Mouse (Mus musculus): ENCODE results near the gene Mllt3. TPM values are rescaled to one million over a fixed set of nuclear protein-coding genes. Genes with fewer than 3 reads are reported as not detected.

Gene Mllt3
- total and polyA plus RNA-seq, 2 experiments = 0.62 to 2.6 TPM

- no peak overlapping the region for H3K27ac ChIP-seq (replicated peaks; ENCODE audit: insufficient read depth, low read depth, low read length)
- no peak overlapping the region for H3K9ac ChIP-seq (ENCODE audit: low read depth, low read length)
- no peak overlapping the region for H3K4me3 ChIP-seq (ENCODE audit: insufficient read depth, low read depth, low read length)
- H3K36me3 ChIP-seq (ENCODE audit: control insufficient read depth, insufficient read depth, low read length) = no peaks in the 10 kb centered on the region
- 93% methylated on average over 4 of the region's 4 CpGs for WGBS
- no peaks in the 10 kb centered on the region; the same call in 1 of the 2 replicates for H3K79me2 ChIP-seq (ENCODE audit: control insufficient read depth, insufficient read depth, low read length)
- TF ChIP-seq CTCF (IDR thresholded peaks at IDR 0.05; ENCODE audit: low read depth, low read length) (no peak), POLR2A (IDR thresholded peaks at IDR 0.05; ENCODE audit: extremely low read depth, insufficient read depth, low read length) (no peak)
- DNase-seq (ENCODE audit: extremely low read depth, low read depth, low spot score) = no peak
- H3K27me3 ChIP-seq (ENCODE audit: control insufficient read depth, insufficient read depth, low read length) = no peaks in the 10 kb centered on the region
- H3K4me1 ChIP-seq (ENCODE audit: control insufficient read depth, insufficient read depth, low read length) = no peaks in the 10 kb centered on the region
These were observed 21.1 kb downstream of the Mllt3 start for GRCm38 (mm10) chr4:88011870-88012572.

DNA sequence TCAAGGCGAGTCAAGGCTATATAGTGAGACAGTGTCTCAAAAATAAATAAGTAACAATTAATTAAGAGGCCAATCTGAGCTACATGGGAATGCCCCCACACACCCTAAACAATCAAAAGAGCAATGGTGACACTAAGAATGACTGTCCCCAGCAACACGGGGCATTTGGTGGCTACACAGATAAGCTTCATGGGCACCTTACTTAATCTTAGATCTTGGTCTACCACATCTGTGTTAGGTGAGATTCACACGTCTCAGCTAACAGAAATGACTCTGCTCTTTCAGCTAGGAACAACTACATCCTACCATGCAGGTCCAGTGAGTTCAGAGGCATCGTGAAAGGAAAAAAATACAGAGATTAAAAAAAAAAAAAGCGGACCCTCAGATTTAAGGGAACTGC is 22.7 kb downstream of the Mllt3 start:
- 90% methylated on average over 5 of the region's 5 CpGs for WGBS
- no peak overlapping the region for H3K9ac ChIP-seq (ENCODE audit: low read depth, low read length)
- H3K27me3 ChIP-seq (ENCODE audit: control insufficient read depth, insufficient read depth, low read length) = no peaks in the 10 kb centered on the region
- H3K4me1 ChIP-seq (ENCODE audit: control insufficient read depth, insufficient read depth, low read length) = no peaks in the 10 kb centered on the region
- H3K36me3 ChIP-seq (ENCODE audit: control insufficient read depth, insufficient read depth, low read length) = no peaks in the 10 kb centered on the region
- TF ChIP-seq POLR2A (IDR thresholded peaks at IDR 0.05; ENCODE audit: extremely low read depth, insufficient read depth, low read length) (no peak), CTCF (IDR thresholded peaks at IDR 0.05; ENCODE audit: low read depth, low read length) (no peak)
- H3K27ac ChIP-seq (replicated peaks; ENCODE audit: insufficient read depth, low read depth, low read length) = no peak overlapping the region
- H3K79me2 ChIP-seq (ENCODE audit: control insufficient read depth, insufficient read depth, low read length) = no peaks in the 10 kb centered on the region; the same call in 1 of the 2 replicates
- DNase-seq (ENCODE audit: extremely low read depth, low read depth, low spot score) = no peak
- H3K4me3 ChIP-seq (ENCODE audit: insufficient read depth, low read depth, low read length) = no peak overlapping the region

- DNase-seq (ENCODE audit: extremely low read depth, low read depth, low spot score) = no peak
- no peaks in the 10 kb centered on the region for H3K79me2 ChIP-seq (ENCODE audit: control insufficient read depth, insufficient read depth, low read length)
- H3K27ac ChIP-seq (replicated peaks; ENCODE audit: insufficient read depth, low read depth, low read length) = no peak overlapping the region
- no peak for TF ChIP-seq CTCF (IDR thresholded peaks at IDR 0.05; ENCODE audit: low read depth, low read length)
- no peak for TF ChIP-seq POLR2A (IDR thresholded peaks at IDR 0.05; ENCODE audit: extremely low read depth, insufficient read depth, low read length)
- H3K4me1 ChIP-seq (ENCODE audit: control insufficient read depth, insufficient read depth, low read length) = no peaks in the 10 kb centered on the region
- H3K4me3 ChIP-seq (ENCODE audit: insufficient read depth, low read depth, low read length) = no peak overlapping the region
- no peaks in the 10 kb centered on the region for H3K27me3 ChIP-seq (ENCODE audit: control insufficient read depth, insufficient read depth, low read length)
- no peak overlapping the region for H3K9ac ChIP-seq (ENCODE audit: low read depth, low read length)
- WGBS = 91% methylated on average over 3 of the region's 3 CpGs
- H3K36me3 ChIP-seq (ENCODE audit: control insufficient read depth, insufficient read depth, low read length) = no peaks in the 10 kb centered on the region
These were observed 27.4 kb downstream of the Mllt3 start for GRCm38 (mm10) chr4:88005801-88006200.

GRCm38 (mm10) chr4:88003159-88003948 is 29.8 kb downstream of the Mllt3 start:
- peak; percentile 5 for DNase-seq (ENCODE audit: extremely low read depth, low read depth, low spot score)
- TF ChIP-seq POLR2A (IDR thresholded peaks at IDR 0.05; ENCODE audit: extremely low read depth, insufficient read depth, low read length) = no peak
- TF ChIP-seq CTCF (IDR thresholded peaks at IDR 0.05; ENCODE audit: low read depth, low read length) = no peak
- Histone ChIP-seq H3K9ac (ENCODE audit: low read depth, low read length) (no peak overlapping the region), H3K79me2 (ENCODE audit: control insufficient read depth, insufficient read depth, low read length) (no peaks in the 10 kb centered on the region), H3K27me3 (ENCODE audit: control insufficient read depth, insufficient read depth, low read length) (no peaks in the 10 kb centered on the region), H3K27ac (replicated peaks; ENCODE audit: insufficient read depth, low read depth, low read length) (no peak overlapping the region), H3K36me3 (ENCODE audit: control insufficient read depth, insufficient read depth, low read length) (no peaks in the 10 kb centered on the region), H3K4me1 (ENCODE audit: control insufficient read depth, insufficient read depth, low read length) (no peaks in the 10 kb centered on the region), H3K4me3 (ENCODE audit: insufficient read depth, low read depth, low read length) (no peak overlapping the region)
- WGBS = 79% methylated on average over 9 of the region's 9 CpGs

DNA sequence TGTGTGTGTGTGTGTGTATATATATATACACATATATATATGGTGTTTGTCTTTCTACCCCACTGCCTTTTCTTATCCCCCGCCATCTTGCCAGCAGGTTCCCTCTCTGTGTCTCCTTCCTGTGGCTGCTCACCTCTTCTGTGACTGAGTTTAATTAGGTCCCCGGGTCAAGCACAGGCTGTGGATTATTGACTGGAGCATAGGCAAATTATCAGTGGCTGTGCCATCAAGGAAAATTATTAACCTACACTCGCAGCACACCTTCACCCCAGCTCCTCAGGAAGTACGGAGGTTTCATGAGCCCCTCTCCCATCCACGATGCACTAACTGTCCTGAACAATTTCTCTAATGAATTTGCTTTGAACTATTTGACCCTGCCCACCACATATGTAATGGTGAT is 41.5 kb downstream of the Mllt3 start:
- no peaks in the 10 kb centered on the region for H3K36me3 ChIP-seq (ENCODE audit: control insufficient read depth, insufficient read depth, low read length)
- no peaks in the 10 kb centered on the region for H3K27me3 ChIP-seq (ENCODE audit: control insufficient read depth, insufficient read depth, low read length)
- 69% methylated on average over 5 of the region's 5 CpGs for WGBS
- H3K4me3 ChIP-seq (ENCODE audit: insufficient read depth, low read depth, low read length) = no peak overlapping the region
- H3K79me2 ChIP-seq (ENCODE audit: control insufficient read depth, insufficient read depth, low read length) = no peaks in the 10 kb centered on the region; the same call in 1 of the 2 replicates
- DNase-seq (ENCODE audit: extremely low read depth, low read depth, low spot score) = no peak
- H3K4me1 ChIP-seq (ENCODE audit: control insufficient read depth, insufficient read depth, low read length) = no peaks in the 10 kb centered on the region; the same call in 1 of the 2 replicates
- H3K9ac ChIP-seq (ENCODE audit: low read depth, low read length) = no peak overlapping the region
- TF ChIP-seq CTCF (IDR thresholded peaks at IDR 0.05; ENCODE audit: low read depth, low read length) = no peak
- TF ChIP-seq POLR2A (IDR thresholded peaks at IDR 0.05; ENCODE audit: extremely low read depth, insufficient read depth, low read length) = no peak
- no peak overlapping the region for H3K27ac ChIP-seq (replicated peaks; ENCODE audit: insufficient read depth, low read depth, low read length)

All from liver, adult 2 months (tissue).